Mouse (Mus musculus): ENCODE data around the gene A730015C16Rik. TPM values are rescaled to one million over a fixed set of nuclear protein-coding genes. Genes with fewer than 3 reads are reported as not detected.
A peak's percentile ranks its signal among the peaks of the same experiment; 100 is the strongest.

The A730015C16Rik gene
- polyA plus RNA-seq, 1 experiment from 2014 or later, result 1.5 TPM

- H3K9me3 ChIP-seq, result no peaks in the 10 kb centered on the region
- H3K4me2 ChIP-seq, result no peak overlapping the region
- no peaks in the 10 kb centered on the region for H3K27me3 ChIP-seq
- H3K4me1 ChIP-seq (replicated peaks), result peaks cover 18% of the 10 kb centered on the region
- ATAC-seq (ENCODE audit: low read depth), result no peak
- peaks cover 8% of the 10 kb centered on the region; the same call in 1 of the 2 replicates for H3K36me3 ChIP-seq
- H3K27ac ChIP-seq (replicated peaks), result no peak overlapping the region
- H3K9ac ChIP-seq, result no peak overlapping the region
- no peak overlapping the region for H3K4me3 ChIP-seq
Measured at GRCm38 (mm10) chr4:108843336-108843735, 5.1 kb downstream of the A730015C16Rik start.

GRCm38 (mm10) chr4:108841920-108842578 is 6.4 kb downstream of the A730015C16Rik start:
- no peak for ATAC-seq (ENCODE audit: low read depth)
- no peak overlapping the region for H3K9ac ChIP-seq

GRCm38 (mm10) chr4:108838031-108838430 is 10.4 kb downstream of the A730015C16Rik start:
- no peaks in the 10 kb centered on the region for H3K9me3 ChIP-seq
- WGBS, result 88% methylated on average over 4 of the region's 4 CpGs

More at GRCm38 (mm10) chr4:108841920-108842578, 6.4 kb downstream of the A730015C16Rik start:
- Histone ChIP-seq H3K36me3 (peaks cover 8% of the 10 kb centered on the region; the same call in 1 of the 2 replicates), H3K27me3 (no peaks in the 10 kb centered on the region), H3K9me3 (no peaks in the 10 kb centered on the region), H3K4me2 (no peak overlapping the region), H3K4me1 (replicated peaks) (peaks cover 22% of the 10 kb centered on the region), H3K27ac (replicated peaks) (no peak overlapping the region), H3K4me3 (no peak overlapping the region)
- 92% methylated on average over 7 of the region's 7 CpGs for WGBS

GRCm38 (mm10) chr4:108835496-108835895 is 12.9 kb downstream of the A730015C16Rik start:
- WGBS, result 74% methylated on average over 3 of the region's 3 CpGs
- H3K4me1 ChIP-seq (replicated peaks), result peaks cover 48% of the 10 kb centered on the region
- H3K27ac ChIP-seq (replicated peaks), result peak overlapping the region; percentile 100; the same call in 1 of the 2 replicates
- no peaks in the 10 kb centered on the region for H3K9me3 ChIP-seq
- peak overlapping the region; percentile 89 for H3K4me3 ChIP-seq
- H3K36me3 ChIP-seq, result peaks cover 3% of the 10 kb centered on the region; the same call in 1 of the 2 replicates
- no peaks in the 10 kb centered on the region for H3K27me3 ChIP-seq
- H3K4me2 ChIP-seq, result peak overlapping the region; percentile 76
- H3K9ac ChIP-seq, result peak overlapping the region; percentile 97
- ATAC-seq (ENCODE audit: low read depth), result no peak

More at GRCm38 (mm10) chr4:108838031-108838430, 10.4 kb downstream of the A730015C16Rik start:
- ATAC-seq (ENCODE audit: low read depth), result no peak
- no peaks in the 10 kb centered on the region for H3K27me3 ChIP-seq
- H3K4me2 ChIP-seq, result no peak overlapping the region
- H3K4me3 ChIP-seq, result no peak overlapping the region
- H3K4me1 ChIP-seq (replicated peaks), result peaks cover 31% of the 10 kb centered on the region
- H3K36me3 ChIP-seq, result peaks cover 8% of the 10 kb centered on the region; the same call in 1 of the 2 replicates
- no peak overlapping the region for H3K9ac ChIP-seq
- no peak overlapping the region for H3K27ac ChIP-seq (replicated peaks)

- Histone ChIP-seq H3K27me3 (no peaks in the 10 kb centered on the region), H3K4me3 (peak overlapping the region; percentile 89), H3K4me1 (replicated peaks) (peaks cover 51% of the 10 kb centered on the region), H3K27ac (replicated peaks) (peak overlapping the region; percentile 100), H3K4me2 (peak overlapping the region; percentile 76), H3K36me3 (peaks cover 4% of the 10 kb centered on the region), H3K9ac (peak overlapping the region; percentile 97), H3K9me3 (no peaks in the 10 kb centered on the region)
- ATAC-seq (ENCODE audit: low read depth), result no peak
- WGBS, result under 1% methylated on average over 15 of the region's 15 CpGs
Measured at GRCm38 (mm10) chr4:108834971-108835311, 13.5 kb downstream of the A730015C16Rik start.

- H3K4me1 ChIP-seq (replicated peaks), result peaks cover 51% of the 10 kb centered on the region
- under 1% methylated on average over 34 of the region's 34 CpGs for WGBS
- H3K27me3 ChIP-seq, result no peaks in the 10 kb centered on the region
- peaks cover 10% of the 10 kb centered on the region for H3K36me3 ChIP-seq
- H3K27ac ChIP-seq (replicated peaks), result peak within 1 kb of the TSS; percentile 100
- H3K9me3 ChIP-seq, result no peaks in the 10 kb centered on the region
- peak within 1 kb of the TSS; percentile 76 for H3K4me2 ChIP-seq
- peak; percentile 84 for ATAC-seq (ENCODE audit: low read depth)
- peak within 1 kb of the TSS; percentile 89 for H3K4me3 ChIP-seq
- peak within 1 kb of the TSS; percentile 97 for H3K9ac ChIP-seq
Measured at GRCm38 (mm10) chr4:108834115-108834970, 14.1 kb downstream of the A730015C16Rik start, which contains the start of gene Txndc12. Gene Txndc12, plus strand, starts transcription at chr4:108834601.

GRCm38 (mm10) chr4:108833828-108834114 is 14.6 kb downstream of the A730015C16Rik start:
- H3K27me3 ChIP-seq, result no peaks in the 10 kb centered on the region
- H3K4me3 ChIP-seq, result peak overlapping the region; percentile 89
- peak overlapping the region; percentile 76 for H3K4me2 ChIP-seq
- ATAC-seq (ENCODE audit: low read depth), result no peak
- H3K9me3 ChIP-seq, result no peaks in the 10 kb centered on the region
- peak overlapping the region; percentile 100 for H3K27ac ChIP-seq (replicated peaks)
- peaks cover 14% of the 10 kb centered on the region for H3K36me3 ChIP-seq
- WGBS, result 0% methylated on average over 6 of the region's 6 CpGs
- peaks cover 51% of the 10 kb centered on the region for H3K4me1 ChIP-seq (replicated peaks)
- peak overlapping the region; percentile 97 for H3K9ac ChIP-seq

GRCm38 (mm10) chr4:108832916-108833827 is 15.2 kb downstream of the A730015C16Rik start, which contains the start of gene Btf3l4:
Gene Btf3l4, minus strand, starts transcription at chr4:108833614.
- peak; percentile 97 for ATAC-seq (ENCODE audit: low read depth)
- Histone ChIP-seq H3K27ac (replicated peaks) (peak within 1 kb of the TSS; percentile 100), H3K27me3 (no peaks in the 10 kb centered on the region), H3K9me3 (no peaks in the 10 kb centered on the region), H3K4me3 (peak within 1 kb of the TSS; percentile 89), H3K36me3 (peaks cover 20% of the 10 kb centered on the region), H3K4me1 (replicated peaks) (peaks cover 46% of the 10 kb centered on the region), H3K9ac (peak within 1 kb of the TSS; percentile 97), H3K4me2 (peak within 1 kb of the TSS; percentile 76)
- under 1% methylated on average over 66 of the region's 73 CpGs for WGBS

- no peak for ATAC-seq (ENCODE audit: low read depth)
- no peaks in the 10 kb centered on the region for H3K27me3 ChIP-seq
- 90% methylated on average over 1 of the region's 1 CpGs for WGBS
- H3K4me3 ChIP-seq, result no peak overlapping the region
- peaks cover 28% of the 10 kb centered on the region for H3K4me1 ChIP-seq (replicated peaks)
- no peak overlapping the region for H3K9ac ChIP-seq
- H3K9me3 ChIP-seq, result no peaks in the 10 kb centered on the region
- H3K27ac ChIP-seq (replicated peaks), result no peak overlapping the region
- H3K4me2 ChIP-seq, result no peak overlapping the region
- peaks cover 41% of the 10 kb centered on the region for H3K36me3 ChIP-seq
Measured at GRCm38 (mm10) chr4:108830698-108831097, 17.7 kb downstream of the A730015C16Rik start.

- ATAC-seq (ENCODE audit: low read depth), result no peak
- Histone ChIP-seq H3K36me3 (peaks cover 78% of the 10 kb centered on the region), H3K4me2 (no peak overlapping the region), H3K9ac (no peak overlapping the region), H3K4me1 (replicated peaks) (peaks cover 13% of the 10 kb centered on the region), H3K27ac (replicated peaks) (no peak overlapping the region), H3K27me3 (no peaks in the 10 kb centered on the region), H3K4me3 (no peak overlapping the region), H3K9me3 (no peaks in the 10 kb centered on the region)
- WGBS, result 95% methylated on average over 2 of the region's 2 CpGs
Measured at GRCm38 (mm10) chr4:108826643-108827042, 21.8 kb downstream of the A730015C16Rik start.

GRCm38 (mm10) chr4:108826096-108826495 is 22.3 kb downstream of the A730015C16Rik start:
- no peak overlapping the region for H3K27ac ChIP-seq (replicated peaks)
- H3K9ac ChIP-seq, result no peak overlapping the region
- peaks cover 8% of the 10 kb centered on the region; the same call in 1 of the 2 replicates for H3K4me1 ChIP-seq (replicated peaks)
- H3K4me3 ChIP-seq, result no peak overlapping the region
- peaks cover 82% of the 10 kb centered on the region for H3K36me3 ChIP-seq
- 88% methylated on average over 1 of the region's 1 CpGs for WGBS
- no peak overlapping the region for H3K4me2 ChIP-seq
- H3K27me3 ChIP-seq, result no peaks in the 10 kb centered on the region
- H3K9me3 ChIP-seq, result no peaks in the 10 kb centered on the region
- no peak for ATAC-seq (ENCODE audit: low read depth)

All from neural tube, embryonic 13.5 days (tissue).